Mouse (Mus musculus) hindbrain, embryonic 10.5 days (tissue): ENCODE measurements at regions not wholly inside any gene's neighbourhood (a gene's known extent, or its start where the extent isn't known, plus 50 kb on each side); places are given as distances from the start of the nearest gene placed in this dataset.
A peak's percentile ranks its signal among the peaks of the same experiment; 100 is the strongest.

Experiments
- DNase-seq: peaks from one replicate; pipeline ENCODE4 v3.0.0-alpha.2; 2017; ENCODE audit warnings: low spot score
- H3K27ac ChIP-seq: fragments of 300-500 bp; sonication (generic); 2 replicates; pipeline ENCODE4 v1.5.1; 2016; ENCODE audit warnings: mild to moderate bottlenecking, moderate library complexity
- H3K27me3 ChIP-seq: fragments of 300-500 bp; sonication (generic); 2 replicates; pipeline ENCODE4 v1.6.1; 2016; ENCODE audit warnings: mild to moderate bottlenecking; ENCODE audit not compliant: poor library complexity, insufficient read depth, severe bottlenecking
- H3K36me3 ChIP-seq: fragments of 300-500 bp; sonication (generic); 2 replicates; pipeline ENCODE4 v1.6.1; 2016; ENCODE audit warnings: mild to moderate bottlenecking, moderate library complexity
- H3K4me1 ChIP-seq: fragments of 300-500 bp; sonication (generic); replicated peaks from 2 replicates; pipeline ENCODE4 v1.6.1; 2016; ENCODE audit warnings: mild to moderate bottlenecking
- H3K4me3 ChIP-seq: fragments of 300-500 bp; sonication (generic); 2 replicates; pipeline ENCODE4 v1.5.1; 2016; ENCODE audit warnings: mild to moderate bottlenecking, moderate library complexity
- H3K9me3 ChIP-seq: fragments of 300-500 bp; sonication (generic); 2 replicates; pipeline ENCODE4 v1.6.1; 2016; ENCODE audit warnings: mild to moderate bottlenecking, moderate library complexity
- WGBS: fragments of 180-500 bp; shearing (Covaris S2); methylation state at CpG from one replicate; pipeline ENCODE4 v1.1.7; 2016; 5-methylcytosine and 5-hydroxymethylcytosine counted together
- microRNA counts: library from miRNA; unstranded; fragments of <30 nt; microRNA quantifications from one replicate; lab custom pipeline; 2017

DNA sequence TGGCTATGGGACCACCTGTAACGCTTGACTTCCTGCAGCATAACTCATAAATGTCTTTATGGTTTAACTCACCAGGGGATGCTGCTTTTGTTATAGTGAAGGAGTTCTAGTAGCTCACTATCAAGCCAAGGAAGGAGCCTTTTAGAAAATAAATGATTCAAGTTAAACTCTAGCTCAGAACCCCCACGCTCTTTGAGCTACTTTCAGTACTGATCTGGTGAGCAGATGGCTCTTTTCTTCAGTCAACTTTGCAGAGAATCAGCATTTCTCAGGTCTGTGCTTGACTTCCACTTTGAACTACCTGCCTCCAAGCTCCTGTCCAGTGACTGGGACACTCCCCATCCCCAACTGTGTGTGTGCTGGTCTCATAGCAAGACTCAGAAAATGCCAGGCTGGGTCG lies 694.3 kb upstream of the Tmpo start:
- no peaks in the 10 kb centered on the region for H3K9me3 ChIP-seq
- no peak overlapping the region for H3K4me3 ChIP-seq
- no peaks in the 10 kb centered on the region for H3K4me1 ChIP-seq
- no peaks in the 10 kb centered on the region for H3K27me3 ChIP-seq
- DNase-seq: no peak
- 90% methylated on average over 3 of the region's 3 CpGs for WGBS
- no peak overlapping the region for H3K27ac ChIP-seq
- no peaks in the 10 kb centered on the region for H3K36me3 ChIP-seq

DNA sequence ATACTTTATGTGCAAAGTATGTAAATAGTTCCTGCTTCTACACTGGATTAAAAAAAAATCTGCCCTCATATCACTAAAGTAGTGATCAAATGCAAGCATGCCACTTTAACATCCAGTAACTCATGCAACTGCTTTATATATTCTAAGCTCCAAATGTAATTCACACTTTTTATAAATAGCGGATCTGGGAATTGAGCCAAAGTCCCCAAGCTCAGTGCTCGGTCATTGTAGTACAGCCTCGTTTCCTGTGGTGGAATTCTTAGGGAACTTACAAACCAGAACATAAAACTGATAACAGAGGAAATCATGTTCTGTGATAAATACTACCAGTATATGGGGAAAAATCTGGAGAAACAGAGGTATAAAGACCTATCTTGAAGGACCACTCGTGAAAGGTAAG lies 690.1 kb upstream of the Tmpo start:
- H3K27me3 ChIP-seq: no peaks in the 10 kb centered on the region
- DNase-seq: no peak
- H3K9me3 ChIP-seq: no peaks in the 10 kb centered on the region
- 90% methylated on average over 4 of the region's 4 CpGs for WGBS
- H3K4me1 ChIP-seq: no peaks in the 10 kb centered on the region
- no peaks in the 10 kb centered on the region for H3K36me3 ChIP-seq
- no peak overlapping the region for H3K27ac ChIP-seq
- no peak overlapping the region for H3K4me3 ChIP-seq

DNA sequence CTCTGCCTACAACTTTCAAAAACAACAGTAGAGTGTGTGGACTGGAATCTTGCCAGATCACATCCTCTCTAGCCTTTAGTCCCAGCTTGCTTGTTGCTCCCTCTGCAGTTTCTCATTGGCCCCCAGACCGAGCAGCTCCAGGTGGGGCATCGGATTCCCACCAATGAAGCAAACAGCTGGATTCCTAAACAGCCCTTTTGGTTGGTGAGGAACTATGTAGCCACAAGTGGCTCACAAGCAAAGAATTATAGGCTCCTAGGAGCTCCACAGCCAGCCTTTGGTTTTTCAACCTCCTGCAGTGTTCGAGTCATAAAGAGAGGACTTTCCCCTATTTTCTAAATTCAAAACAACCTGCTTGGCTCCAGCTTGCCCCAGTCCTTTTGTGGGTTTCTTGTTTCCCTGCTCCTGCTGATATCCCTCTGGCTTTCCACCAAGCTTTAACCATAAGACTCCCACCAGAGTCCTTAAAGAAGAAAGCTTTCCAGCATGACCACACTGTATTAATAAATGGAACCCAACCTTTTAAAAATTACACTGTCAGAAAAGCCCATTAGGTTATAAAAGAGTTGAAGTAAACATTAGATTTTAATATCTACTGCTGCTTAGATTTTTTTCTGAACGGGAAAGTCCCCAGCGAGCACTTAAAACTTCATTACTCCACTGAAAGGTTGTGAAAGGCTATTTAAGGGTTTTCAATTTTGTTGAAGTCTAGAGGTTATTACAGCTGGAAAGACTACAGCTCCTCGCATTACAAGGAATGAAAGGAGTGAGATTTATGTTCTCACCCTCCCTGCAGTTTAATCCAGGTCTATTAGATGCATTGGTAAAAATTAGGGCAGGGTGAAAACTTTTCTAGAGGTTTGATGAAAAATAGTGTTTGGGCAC lies 677.8 kb upstream of the Tmpo start:
- Histone ChIP-seq H3K4me3 (no peak overlapping the region), H3K36me3 (no peaks in the 10 kb centered on the region), H3K9me3 (no peaks in the 10 kb centered on the region), H3K27me3 (no peaks in the 10 kb centered on the region), H3K4me1 (no peaks in the 10 kb centered on the region), H3K27ac (no peak overlapping the region)
- peak; percentile 6 for DNase-seq
- WGBS: 53% methylated on average over 6 of the region's 6 CpGs

DNA sequence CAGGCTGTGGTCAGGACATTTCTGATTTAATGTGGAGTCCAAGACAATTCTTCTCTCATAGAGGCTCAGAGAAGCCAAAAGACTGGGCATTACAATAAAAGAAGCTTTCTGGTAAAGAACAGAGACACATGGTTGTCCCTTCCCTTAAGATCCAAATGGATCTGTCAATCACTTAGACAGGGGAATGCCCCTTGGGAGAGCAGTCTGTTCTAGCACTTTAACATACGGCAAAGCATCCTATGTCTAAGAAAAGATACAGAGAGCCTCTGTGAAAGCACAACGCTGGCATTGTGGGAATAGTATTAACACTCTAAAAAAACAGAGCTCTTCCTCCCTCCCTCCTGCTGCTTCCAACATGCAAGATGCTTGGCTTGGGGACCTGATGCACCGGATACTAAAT lies 646.0 kb upstream of the Tmpo start:
- no peaks in the 10 kb centered on the region for H3K27me3 ChIP-seq
- DNase-seq: peak; percentile 3
- H3K4me1 ChIP-seq: peaks cover 14% of the 10 kb centered on the region
- no peaks in the 10 kb centered on the region for H3K9me3 ChIP-seq
- no peaks in the 10 kb centered on the region for H3K36me3 ChIP-seq
- WGBS: 28% methylated on average over 3 of the region's 3 CpGs
- H3K4me3 ChIP-seq: no peak overlapping the region
- H3K27ac ChIP-seq: no peak overlapping the region

- Histone ChIP-seq H3K27ac (no peak overlapping the region), H3K27me3 (no peaks in the 10 kb centered on the region), H3K4me3 (no peak overlapping the region), H3K9me3 (no peaks in the 10 kb centered on the region), H3K36me3 (no peaks in the 10 kb centered on the region), H3K4me1 (peaks cover 14% of the 10 kb centered on the region)
- whole genome bisulfite sequencing: 89% methylated on average over 5 of the region's 5 CpGs
- no peak for DNase-seq
Observed at GRCm38 (mm10) chr10:91823499-91823898, 642.4 kb upstream of the Tmpo start.

- H3K36me3 ChIP-seq: no peaks in the 10 kb centered on the region
- no peak for DNase-seq
- 87% methylated on average over 3 of the region's 3 CpGs for WGBS
- no peaks in the 10 kb centered on the region for H3K4me1 ChIP-seq
- no peak overlapping the region for H3K4me3 ChIP-seq
- H3K9me3 ChIP-seq: no peaks in the 10 kb centered on the region
- H3K27ac ChIP-seq: no peak overlapping the region
- H3K27me3 ChIP-seq: no peaks in the 10 kb centered on the region
Observed at GRCm38 (mm10) chr10:91804870-91805269, 623.8 kb upstream of the Tmpo start.

MicroRNAs in the stretch of these regions (microRNA counts, 519-probe panel; counts per million panel counts)
- microRNA mmu-miR-135a (lab: Ali Mortazavi, UCI): 5,952 counts per million, percentile 97 among the panel's probes with 10 or more counts
